Mouse (Mus musculus): ENCODE data around the gene Jsrp1. TPM values are rescaled to one million over a fixed set of nuclear protein-coding genes. Genes with fewer than 3 reads are reported as not detected.

The Jsrp1 gene
- polyA plus RNA-seq (2014; fragmentation: Illumina TruSeq; extraction: RNeasy Lipid Tissue Mini Kit (QIAGEN cat#74804); ENCODE audit: low read depth, low replicate concordance): not detected

DNA sequence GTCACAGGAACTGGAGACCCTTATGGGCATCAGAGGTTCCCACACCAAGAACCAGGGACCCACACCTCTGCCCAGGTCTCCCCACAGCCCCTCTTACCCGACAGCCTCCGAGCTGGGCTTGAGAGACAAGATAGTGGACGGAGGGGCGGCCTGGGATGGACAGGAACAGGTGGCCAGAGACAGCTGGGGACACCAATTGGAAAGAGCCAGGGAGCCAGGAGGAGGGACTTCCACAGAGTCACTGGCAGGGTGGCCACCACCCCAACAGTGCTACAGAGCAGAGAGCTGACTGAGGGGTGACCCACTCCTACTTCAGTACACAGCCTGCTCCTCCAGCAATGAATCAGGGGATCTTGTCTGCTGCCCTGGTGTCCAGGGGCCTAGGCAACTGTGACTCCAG lies at the start of gene Jsrp1:
Gene Jsrp1 (minus strand): TSS at position 133 of the 400 bp plus-strand sequence.

DNA sequence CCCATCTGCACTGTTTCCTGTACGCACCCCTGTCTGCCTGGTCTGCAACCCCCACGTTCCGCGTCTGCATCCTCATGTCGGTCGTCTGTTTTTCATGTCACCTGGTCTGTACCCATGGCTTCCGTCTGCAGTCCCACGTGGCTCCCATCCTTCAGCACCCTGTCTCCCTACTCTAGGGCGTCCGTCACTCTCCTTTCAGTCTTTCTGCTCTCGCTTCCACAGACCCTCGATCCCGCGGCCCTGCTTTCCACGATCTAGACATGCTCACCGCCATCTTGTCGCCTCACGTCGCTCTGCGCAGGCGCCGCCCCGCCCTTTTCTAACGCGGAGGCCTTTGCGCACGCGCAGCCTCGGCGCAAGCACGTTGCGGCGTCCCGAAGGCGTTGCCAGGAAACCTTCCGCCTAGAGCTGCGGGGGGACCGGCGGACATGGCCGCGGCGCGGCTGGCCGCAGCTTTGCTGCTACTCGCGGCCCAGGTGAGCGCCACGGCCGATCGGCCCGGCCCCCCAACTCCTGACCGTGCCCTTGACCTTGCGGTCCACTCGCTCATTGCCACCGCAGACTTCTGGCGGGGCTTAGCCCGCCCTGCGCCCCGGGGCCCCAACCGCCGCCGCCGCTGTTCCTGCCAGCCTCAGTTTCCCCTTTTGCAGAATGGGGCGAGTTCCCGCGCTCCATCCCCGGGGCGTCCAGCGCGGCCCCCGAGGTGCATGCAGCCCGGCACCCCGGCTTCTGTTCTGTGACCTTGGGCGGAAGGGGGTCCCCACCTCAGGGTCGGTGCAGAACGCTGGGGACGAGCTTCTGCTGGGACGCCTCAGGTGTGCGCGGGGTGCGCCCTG lies 41.8 kb upstream of the Jsrp1 start, which contains the start of the genes Lsm7 and Sppl2b:
Gene Lsm7 (minus strand): TSS at position 297 of the 836 bp plus-strand sequence.
Gene Sppl2b (plus strand): TSS at position 363 of the 836 bp plus-strand sequence.

DNA sequence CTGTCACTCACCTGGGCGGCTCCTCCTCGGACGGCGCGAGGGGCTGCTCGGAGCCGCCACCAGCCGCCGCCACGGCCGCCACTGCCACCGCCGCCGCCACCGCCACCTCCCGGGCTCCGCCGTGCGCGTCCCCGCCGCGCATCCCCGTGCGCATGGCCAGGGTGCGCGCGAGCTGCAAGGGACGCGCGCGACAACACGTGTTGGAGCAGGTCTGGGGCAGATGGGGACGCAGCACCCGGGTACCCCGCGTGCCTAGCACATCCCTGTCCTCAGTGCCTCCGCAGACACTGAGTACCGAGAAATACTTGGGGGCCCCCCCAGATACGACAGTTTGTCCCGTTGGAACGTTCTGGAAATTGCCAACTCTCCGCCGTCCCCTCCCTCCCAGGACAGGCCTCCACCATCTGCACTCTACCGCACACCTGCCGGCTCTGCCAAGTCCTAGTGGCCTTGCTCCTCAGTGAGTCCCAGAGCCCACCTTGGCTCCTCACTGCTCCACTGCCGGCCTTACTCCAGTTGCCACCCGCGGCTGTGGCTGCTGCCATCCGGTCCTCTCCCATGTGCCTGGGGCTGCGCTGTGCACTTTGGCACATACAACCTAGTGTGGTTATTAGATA lies 30.7 kb upstream of the Jsrp1 start, which contains the start of gene Lingo3:
Gene Lingo3 (minus strand): TSS at position 109 of the 617 bp plus-strand sequence.

DNA sequence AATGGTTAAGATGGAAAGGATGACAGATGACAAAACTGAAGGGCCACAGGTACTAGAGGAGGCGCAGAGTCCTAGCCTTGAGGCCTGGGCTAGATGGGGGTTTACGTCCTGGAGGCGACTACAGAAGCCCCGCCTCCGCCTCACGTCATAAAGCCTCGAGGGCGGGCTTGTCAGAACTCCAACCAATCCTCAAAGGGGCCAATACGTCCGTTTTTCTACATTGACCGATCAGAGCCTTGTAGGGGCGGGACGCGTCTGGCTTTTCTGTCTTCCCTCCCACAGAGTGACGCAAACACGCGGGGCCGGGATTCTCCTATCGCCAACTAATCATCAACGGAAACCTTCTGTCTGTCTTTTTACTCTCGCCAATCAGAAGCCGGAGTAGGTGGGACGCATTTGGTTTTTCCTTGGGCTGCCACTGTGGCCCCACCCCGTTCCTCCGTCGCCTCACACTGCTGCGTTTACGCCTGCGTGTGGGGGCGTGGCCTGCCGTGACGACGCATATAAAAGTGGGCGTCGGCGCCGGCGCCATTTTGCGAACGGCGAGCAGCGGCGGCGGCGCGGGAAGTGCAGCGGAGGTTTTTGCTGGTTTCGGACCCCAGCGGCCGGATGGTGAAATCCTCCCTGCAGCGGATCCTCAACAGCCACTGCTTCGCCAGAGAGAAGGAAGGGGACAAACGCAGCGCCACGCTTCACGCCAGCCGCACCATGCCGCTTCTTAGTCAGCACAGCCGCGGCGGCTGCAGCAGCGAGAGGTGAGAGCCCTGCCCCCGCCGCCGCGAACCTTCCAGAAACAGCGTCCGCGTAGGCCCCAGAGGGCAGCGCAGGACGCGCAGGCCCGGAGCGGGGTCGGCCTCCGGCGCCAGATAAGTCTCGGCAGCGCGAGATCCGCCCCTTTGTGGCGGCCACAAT lies 13.1 kb upstream of the Jsrp1 start, which contains the start of gene Oaz1:
Gene Oaz1 (plus strand): TSS at position 506 of the 912 bp plus-strand sequence.

DNA sequence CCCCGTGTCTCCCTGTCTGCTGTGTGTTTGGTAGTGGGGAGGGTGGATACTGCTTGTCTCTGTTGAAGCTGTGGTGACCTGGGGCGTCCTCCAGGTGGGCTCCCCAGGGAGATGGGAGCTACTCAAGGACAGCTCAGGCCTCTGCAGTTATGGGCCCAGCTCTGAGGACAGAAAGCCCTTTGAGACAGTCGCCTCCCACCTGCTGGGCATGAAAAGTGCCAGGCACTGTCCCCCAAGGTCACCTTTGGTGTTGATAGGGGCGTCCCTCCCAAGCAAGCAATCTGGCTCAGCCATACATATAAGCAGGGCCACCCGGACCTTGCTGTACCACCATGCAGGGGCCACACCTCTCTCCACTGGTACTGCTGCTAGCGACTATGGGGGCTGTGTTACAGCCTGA lies 8.4 kb downstream of the Jsrp1 start, which contains the start of gene Amh:
Gene Amh (plus strand): TSS at position 328 of the 400 bp plus-strand sequence.

DNA sequence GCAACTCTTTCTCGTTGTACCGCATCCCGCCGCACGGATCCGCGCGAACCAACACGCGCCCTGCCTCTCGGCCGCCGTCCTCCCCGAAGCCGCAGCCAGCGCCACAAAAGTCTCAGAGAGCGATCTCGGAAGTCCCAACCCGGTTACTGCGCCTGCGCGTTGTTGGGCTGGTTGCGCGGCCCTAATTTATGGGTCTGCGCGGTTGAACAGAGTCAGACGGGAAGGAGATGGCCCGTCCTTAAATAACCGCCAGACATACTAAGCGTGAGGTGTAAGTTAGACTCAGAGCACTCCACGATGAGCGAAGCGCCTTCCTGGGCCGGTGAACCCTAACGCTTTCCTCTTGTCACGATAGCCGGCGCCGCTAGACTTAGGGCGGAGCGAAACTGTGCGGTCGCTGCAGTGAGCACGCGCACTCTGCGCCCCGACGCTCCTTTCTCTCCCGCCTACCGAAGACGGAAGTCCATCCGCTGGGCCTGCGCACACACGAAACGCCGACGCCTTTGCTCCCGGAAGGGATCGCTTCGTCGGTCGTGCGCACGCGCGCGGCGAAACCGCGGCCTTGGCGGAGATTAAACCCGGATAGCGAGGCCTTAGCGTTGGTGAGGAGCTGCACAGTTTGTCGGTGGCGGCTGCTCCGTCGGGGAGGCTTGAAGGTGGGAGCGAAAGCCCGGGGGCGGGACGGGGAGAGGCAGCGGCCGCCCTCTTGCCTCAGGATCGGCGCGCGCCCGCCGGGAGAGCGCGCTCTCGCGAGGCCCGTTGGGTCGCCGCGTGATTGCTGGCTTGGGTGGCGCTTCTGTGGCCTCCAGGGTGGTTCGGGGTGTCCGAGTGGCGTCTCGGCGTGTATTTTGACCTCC lies 14.9 kb downstream of the Jsrp1 start, which contains the start of the genes Sf3a2 and Plekhj1:
Gene Sf3a2 (plus strand): TSS at position 49 of the 857 bp plus-strand sequence.
Gene Plekhj1 (minus strand): TSS at position 477 of the 857 bp plus-strand sequence.

Other genes with a start within 250 kb of the Jsrp1 start
- gene Klf16, start 236.2 kb downstream of the Jsrp1 start, polyA plus RNA-seq (2014; fragmentation: Illumina TruSeq; extraction: RNeasy Lipid Tissue Mini Kit (QIAGEN cat#74804); ENCODE audit: low read depth, low replicate concordance): 16.1 TPM
- gene Abhd17a, start 223.2 kb downstream of the Jsrp1 start, polyA plus RNA-seq (2014; fragmentation: Illumina TruSeq; extraction: RNeasy Lipid Tissue Mini Kit (QIAGEN cat#74804); ENCODE audit: low read depth, low replicate concordance): 72.8 TPM
- 49.8 TPM for gene Scamp4, start 210.6 kb downstream of the Jsrp1 start, polyA plus RNA-seq (2014; fragmentation: Illumina TruSeq; extraction: RNeasy Lipid Tissue Mini Kit (QIAGEN cat#74804); ENCODE audit: low read depth, low replicate concordance)
- 3.3 TPM for gene Adat3, start 210.6 kb downstream of the Jsrp1 start, polyA plus RNA-seq (2014; fragmentation: Illumina TruSeq; extraction: RNeasy Lipid Tissue Mini Kit (QIAGEN cat#74804); ENCODE audit: low read depth, low replicate concordance)
- gene Gm49322, start 207.5 kb downstream of the Jsrp1 start, polyA plus RNA-seq (2014; fragmentation: Illumina TruSeq; extraction: RNeasy Lipid Tissue Mini Kit (QIAGEN cat#74804); ENCODE audit: low read depth, low replicate concordance): 1.5 TPM
- gene Csnk1g2, start 190.7 kb downstream of the Jsrp1 start, polyA plus RNA-seq (2014; fragmentation: Illumina TruSeq; extraction: RNeasy Lipid Tissue Mini Kit (QIAGEN cat#74804); ENCODE audit: low read depth, low replicate concordance): 139 TPM
- 51.0 TPM for gene Btbd2, start 156.4 kb downstream of the Jsrp1 start, polyA plus RNA-seq (2014; fragmentation: Illumina TruSeq; extraction: RNeasy Lipid Tissue Mini Kit (QIAGEN cat#74804); ENCODE audit: low read depth, low replicate concordance)
- gene Mknk2, start 135.4 kb downstream of the Jsrp1 start, polyA plus RNA-seq (2014; fragmentation: Illumina TruSeq; extraction: RNeasy Lipid Tissue Mini Kit (QIAGEN cat#74804); ENCODE audit: low read depth, low replicate concordance): 248 TPM
- gene Mob3a, start 111.5 kb downstream of the Jsrp1 start, polyA plus RNA-seq (2014; fragmentation: Illumina TruSeq; extraction: RNeasy Lipid Tissue Mini Kit (QIAGEN cat#74804); ENCODE audit: low read depth, low replicate concordance): 18.5 TPM
- 56.3 TPM for gene Izumo4, start 111.3 kb downstream of the Jsrp1 start, polyA plus RNA-seq (2014; fragmentation: Illumina TruSeq; extraction: RNeasy Lipid Tissue Mini Kit (QIAGEN cat#74804); ENCODE audit: low read depth, low replicate concordance)
- 80.0 TPM for gene Ap3d1, start 71.2 kb downstream of the Jsrp1 start, polyA plus RNA-seq (2014; fragmentation: Illumina TruSeq; extraction: RNeasy Lipid Tissue Mini Kit (QIAGEN cat#74804); ENCODE audit: low read depth, low replicate concordance)
- gene Dot1l, start 58.3 kb downstream of the Jsrp1 start, polyA plus RNA-seq (2014; fragmentation: Illumina TruSeq; extraction: RNeasy Lipid Tissue Mini Kit (QIAGEN cat#74804); ENCODE audit: low read depth, low replicate concordance): 37.2 TPM
- 31.2 TPM for gene Sf3a2, start 15.3 kb downstream of the Jsrp1 start, polyA plus RNA-seq (2014; fragmentation: Illumina TruSeq; extraction: RNeasy Lipid Tissue Mini Kit (QIAGEN cat#74804); ENCODE audit: low read depth, low replicate concordance)
- 48.9 TPM for gene Plekhj1, start 14.9 kb downstream of the Jsrp1 start, polyA plus RNA-seq (2014; fragmentation: Illumina TruSeq; extraction: RNeasy Lipid Tissue Mini Kit (QIAGEN cat#74804); ENCODE audit: low read depth, low replicate concordance)
- 0.19 TPM for gene Amh, start 8.3 kb downstream of the Jsrp1 start, polyA plus RNA-seq (2014; fragmentation: Illumina TruSeq; extraction: RNeasy Lipid Tissue Mini Kit (QIAGEN cat#74804); ENCODE audit: low read depth, low replicate concordance)
- 485 TPM for gene Oaz1, start 13.2 kb upstream of the Jsrp1 start, polyA plus RNA-seq (2014; fragmentation: Illumina TruSeq; extraction: RNeasy Lipid Tissue Mini Kit (QIAGEN cat#74804); ENCODE audit: low read depth, low replicate concordance)
- not detected for gene Lingo3, start 30.5 kb upstream of the Jsrp1 start, polyA plus RNA-seq (2014; fragmentation: Illumina TruSeq; extraction: RNeasy Lipid Tissue Mini Kit (QIAGEN cat#74804); ENCODE audit: low read depth, low replicate concordance)
- gene Lsm7, start 41.7 kb upstream of the Jsrp1 start, polyA plus RNA-seq (2014; fragmentation: Illumina TruSeq; extraction: RNeasy Lipid Tissue Mini Kit (QIAGEN cat#74804); ENCODE audit: low read depth, low replicate concordance): 80.8 TPM
- gene Sppl2b, start 41.8 kb upstream of the Jsrp1 start, polyA plus RNA-seq (2014; fragmentation: Illumina TruSeq; extraction: RNeasy Lipid Tissue Mini Kit (QIAGEN cat#74804); ENCODE audit: low read depth, low replicate concordance): 22.0 TPM
- 0.10 TPM for gene Tmprss9, start 58.4 kb upstream of the Jsrp1 start, polyA plus RNA-seq (2014; fragmentation: Illumina TruSeq; extraction: RNeasy Lipid Tissue Mini Kit (QIAGEN cat#74804); ENCODE audit: low read depth, low replicate concordance)
- 135 TPM for gene Timm13, start 87.5 kb upstream of the Jsrp1 start, polyA plus RNA-seq (2014; fragmentation: Illumina TruSeq; extraction: RNeasy Lipid Tissue Mini Kit (QIAGEN cat#74804); ENCODE audit: low read depth, low replicate concordance)
- 11.7 TPM for gene Lmnb2, start 104.7 kb upstream of the Jsrp1 start, polyA plus RNA-seq (2014; fragmentation: Illumina TruSeq; extraction: RNeasy Lipid Tissue Mini Kit (QIAGEN cat#74804); ENCODE audit: low read depth, low replicate concordance)
- 7.9 TPM for gene Gadd45b, start 116.6 kb upstream of the Jsrp1 start, polyA plus RNA-seq (2014; fragmentation: Illumina TruSeq; extraction: RNeasy Lipid Tissue Mini Kit (QIAGEN cat#74804); ENCODE audit: low read depth, low replicate concordance)
- 5.7 TPM for gene Gng7, start 201.4 kb upstream of the Jsrp1 start, polyA plus RNA-seq (2014; fragmentation: Illumina TruSeq; extraction: RNeasy Lipid Tissue Mini Kit (QIAGEN cat#74804); ENCODE audit: low read depth, low replicate concordance)
- not detected for gene Diras1, start 212.2 kb upstream of the Jsrp1 start, polyA plus RNA-seq (2014; fragmentation: Illumina TruSeq; extraction: RNeasy Lipid Tissue Mini Kit (QIAGEN cat#74804); ENCODE audit: low read depth, low replicate concordance)
- gene Slc39a3, start 223.9 kb upstream of the Jsrp1 start, polyA plus RNA-seq (2014; fragmentation: Illumina TruSeq; extraction: RNeasy Lipid Tissue Mini Kit (QIAGEN cat#74804); ENCODE audit: low read depth, low replicate concordance): 17.6 TPM
- gene Sgta, start 246.7 kb upstream of the Jsrp1 start, polyA plus RNA-seq (2014; fragmentation: Illumina TruSeq; extraction: RNeasy Lipid Tissue Mini Kit (QIAGEN cat#74804); ENCODE audit: low read depth, low replicate concordance): 94.7 TPM